ENCODE assay signal across 10 mouse cellular contexts in the genomic region with DNA sequence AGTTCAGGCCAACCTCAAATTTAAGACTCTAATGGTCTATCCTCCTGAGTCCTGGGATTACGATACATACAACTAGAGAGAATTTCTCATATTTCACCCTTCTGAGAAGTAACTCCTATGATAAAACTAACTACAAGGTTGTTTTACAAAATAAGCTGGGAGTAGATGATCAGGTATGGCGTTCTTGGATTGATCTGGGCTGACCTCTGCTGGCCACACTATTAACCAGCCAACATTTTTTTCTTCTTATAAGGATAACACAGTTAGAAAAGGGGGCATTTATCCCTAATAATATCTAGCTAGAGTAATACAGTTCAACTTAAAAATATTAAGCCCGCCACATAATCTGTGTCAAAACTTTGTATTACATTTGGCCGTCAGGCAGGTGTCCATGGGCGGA. TPM values are rescaled to one million over a fixed set of nuclear protein-coding genes. Genes with fewer than 3 reads are reported as not detected.
DNase-seq lines count a peak whose midpoint lies in the region; ATAC-seq lines count a peak whose summit lies in the region.
"Had no signal": no experiment of that assay in that cellular context is flagged by ENCODE, and none has a peak within 500 bp of the region (broad histone marks: within the 10 kb centered on the region; RNA-seq: fewer than 3 reads in every experiment).

No protein-coding gene starts in this region.

- H3K9me3 ChIP-seq in midbrain, embryonic 13.5 days: no peaks in the 10 kb centered on the region

- intact Hi-C loops in heart, postnatal 25 days (cut with DNase I): loop anchor here (1.0 to 10.0 kb wide), 4 partner anchors 48 to 330 kb away; no protein-coding TSS in a partner anchor
- intact Hi-C loops in left cerebral cortex, postnatal 10 days (cut with DNase I): loop anchor here (2.0 kb wide), 1 partner anchor 86 kb away; no protein-coding TSS in a partner anchor

- H3K4me2 ChIP-seq in midbrain, embryonic 13.5 days (replicated peaks): no peak overlapping the region

- H3K4me3 ChIP-seq in midbrain, embryonic 13.5 days (replicated peaks): no peak overlapping the region
- H3K4me3 ChIP-seq: myocyte had no signal

- peak; percentile 31 for DNase-seq in heart, adult 8-10 months (ENCODE audit: low spot score)
- DNase-seq in heart, postnatal 25 days (ENCODE audit: low spot score): no peak
- DNase-seq in 3T3-L1 (ENCODE audit: low read depth, low spot score): peak; percentile 41
- DNase-seq in c-Kit-positive CD71-positive TER-119-negative erythroid progenitor cells, embryonic 14.5 days (ENCODE audit: low read depth): peak; percentile 22
- DNase-seq in kidney, postnatal 14 days: peak; percentile 33
- DNase-seq in left cerebral cortex, adult 11 months (ENCODE audit: low spot score): no peak
- DNase-seq in left cerebral cortex, postnatal 10 days (ENCODE audit: extremely low spot score in 1 of 2, low spot score in 2 of 2): no peak

- no peaks in the 10 kb centered on the region for H3K36me3 ChIP-seq in midbrain, embryonic 13.5 days

- WGBS in midbrain, embryonic 13.5 days: 84% methylated on average over 5 of the region's 5 CpGs

- no peak overlapping the region for H3K9ac ChIP-seq in midbrain, embryonic 13.5 days (replicated peaks)

- H3K27me3 ChIP-seq in midbrain, embryonic 13.5 days: no peaks in the 10 kb centered on the region

- no peak for ATAC-seq in midbrain, embryonic 13.5 days

- no peak overlapping the region for H3K27ac ChIP-seq in midbrain, embryonic 13.5 days

- H3K4me1 ChIP-seq in midbrain, embryonic 13.5 days (replicated peaks): no peaks in the 10 kb centered on the region

RNA-seq across cellular contexts. Expression of gene Colq, which starts 13.8 kb away (rescaled TPM):
- total RNA-seq in heart, adult 8-10 months (2022): 10 to 100 TPM in 2 of 4 experiments, 1 to 10 TPM in 2; 6.1 to 16.6 (median 11.6) TPM
- total RNA-seq in heart, postnatal 25 days (2021): 10 to 100 TPM in 1 of 2 experiments, 1 to 10 TPM in 1; 9.3 to 11.9 TPM
- polyA plus RNA-seq in midbrain, embryonic 13.5 days (2015; fragmentation: Nextera tagmentation; extraction: Ambion mirVana): not detected in 2 replicates
- total RNA-seq in left cerebral cortex, postnatal 10 days (2021): 1 to 10 TPM; 2.0 to 3.3 TPM

RNA-seq across cellular contexts. Expression of gene Gm49387, which starts 35.8 kb away (rescaled TPM):
- 1 to 10 TPM in 1 of 4 experiments, under 1 TPM in 2, not detected in 1; 0.46 to 1.1 (median 0.75) TPM for total RNA-seq in heart, adult 8-10 months (2022)
- total RNA-seq in heart, postnatal 25 days (2021): 1 to 10 TPM in 1 of 2 experiments, under 1 TPM in 1; 0.47 to 1.5 TPM
- not detected in 2 replicates for polyA plus RNA-seq in midbrain, embryonic 13.5 days (2015; fragmentation: Nextera tagmentation; extraction: Ambion mirVana)
- under 1 TPM in 1 of 2 experiments, not detected in 1; 0.79 TPM for total RNA-seq in left cerebral cortex, postnatal 10 days (2021)
- polyA plus RNA-seq: large intestine, adult 2 months; myocyte had no signal

RNA-seq across cellular contexts. Expression of gene Btd, which starts 35.9 kb away (rescaled TPM):
- 10 to 100 TPM in 3 of 4 experiments, 1 to 10 TPM in 1; 9.4 to 10.5 (median 10.4) TPM for total RNA-seq in heart, adult 8-10 months (2022)
- total RNA-seq in heart, postnatal 25 days (2021): 10 to 100 TPM in 1 of 2 experiments, 1 to 10 TPM in 1; 9.1 to 10.4 TPM
- polyA plus RNA-seq in midbrain, embryonic 13.5 days (2015; fragmentation: Nextera tagmentation; extraction: Ambion mirVana): 13.6 and 14.8 TPM in 2 replicates
- total RNA-seq in left cerebral cortex, postnatal 10 days (2021): 1 to 10 TPM; 7.4 to 9.9 TPM

RNA-seq across cellular contexts. Expression of gene Hacl1, which starts 36.2 kb away (rescaled TPM):
- total RNA-seq in heart, adult 8-10 months (2022): 10 to 100 TPM; 12.2 to 14.6 (median 14.0) TPM
- 10 to 100 TPM in 1 of 2 experiments, 1 to 10 TPM in 1; 5.7 to 13.6 TPM for total RNA-seq in heart, postnatal 25 days (2021)
- 7.5 and 8.6 TPM in 2 replicates for polyA plus RNA-seq in midbrain, embryonic 13.5 days (2015; fragmentation: Nextera tagmentation; extraction: Ambion mirVana)
- total RNA-seq in left cerebral cortex, postnatal 10 days (2021): 1 to 10 TPM; 6.4 to 7.8 TPM

Comparison
In these comparisons a context has a peak if more than half of its experiments do, and no peak if none do; other contexts are left out.
1. DNase-seq: peak in heart, adult 8-10 months (single experiment), 3T3-L1 (single experiment), c-Kit-positive CD71-positive TER-119-negative erythroid progenitor cells, embryonic 14.5 days (single experiment) and kidney, postnatal 14 days (single experiment); none in heart, postnatal 25 days (single experiment), left cerebral cortex, adult 11 months (single experiment) and left cerebral cortex, postnatal 10 days (0 of 2).